Mouse (Mus musculus): ENCODE measurements around the gene Tmprss15. TPM values are rescaled to one million over a fixed set of nuclear protein-coding genes. Genes with fewer than 3 reads are reported as not detected.

The Tmprss15 gene
- polyA plus RNA-seq, 1 experiment from 2014 or later, result 0.03 TPM

GRCm38 (mm10) chr16:78934298-78934697, 156.6 kb downstream of the Tmprss15 start:
- DNase-seq (ENCODE audit: low spot score) (no peak), ATAC-seq (ENCODE audit: insufficient number of reproducible peaks, low FRiP score, low TSS enrichment, low read depth) (no peak)
- 92% methylated on average over 2 of the region's 2 CpGs for WGBS
- Histone ChIP-seq H3K27ac (replicated peaks; ENCODE audit: low read depth, low read length) (no peak overlapping the region), H3K9ac (ENCODE audit: low read length) (no peak overlapping the region), H3K4me3 (ENCODE audit: low read depth, low read length) (no peak overlapping the region), H3K9me3 (ENCODE audit: control insufficient read depth, low read length) (no peaks in the 10 kb centered on the region), H3K4me2 (ENCODE audit: low read depth, severe bottlenecking) (no peak overlapping the region), H3K27me3 (ENCODE audit: control insufficient read depth, insufficient read depth, low read length) (peaks cover 4% of the 10 kb centered on the region), H3K36me3 (ENCODE audit: control insufficient read depth, insufficient read depth, low read length) (no peaks in the 10 kb centered on the region), H3K4me1 (ENCODE audit: control insufficient read depth, insufficient read depth, low read length) (no peaks in the 10 kb centered on the region)

DNA sequence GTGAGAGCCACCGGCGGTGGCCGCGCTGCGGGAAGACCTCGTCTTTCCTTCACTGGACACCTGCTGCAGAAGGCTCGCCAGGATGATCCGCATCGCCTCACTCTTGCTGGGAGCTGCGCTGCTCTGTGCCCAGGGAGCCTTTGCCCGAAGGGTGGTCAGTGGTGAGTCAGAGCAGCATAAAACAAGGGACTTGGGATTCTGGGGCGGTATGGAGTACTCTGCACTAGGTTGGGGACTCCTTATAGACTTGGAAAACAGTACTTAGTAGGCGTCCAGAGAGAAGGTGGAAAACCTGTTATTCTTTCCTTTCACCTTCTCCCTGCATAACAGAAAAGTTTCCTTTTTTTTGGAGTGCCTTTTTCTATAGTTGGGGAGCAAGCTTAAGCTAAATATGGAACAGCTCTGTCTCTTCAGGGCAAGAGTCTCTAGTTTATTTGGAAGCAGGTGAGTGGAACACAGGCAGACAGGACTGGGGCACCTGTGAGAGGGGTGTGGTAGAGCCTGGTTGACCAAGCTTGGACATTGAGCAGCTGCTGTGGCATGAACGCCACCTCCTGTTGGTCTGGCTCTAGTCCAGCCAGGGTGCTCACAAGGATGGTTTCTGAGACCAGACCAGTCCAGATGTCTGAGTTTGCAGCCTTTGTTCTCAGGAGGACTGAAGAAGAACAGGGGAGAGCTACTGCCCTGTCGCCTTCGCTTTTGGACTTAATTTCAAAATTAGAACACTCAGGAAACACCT, 159.4 kb downstream of the Tmprss15 start:
- H3K9ac ChIP-seq (ENCODE audit: low read length), result peak overlapping the region; percentile 52
- ATAC-seq (ENCODE audit: insufficient number of reproducible peaks, low FRiP score, low TSS enrichment, low read depth) (peak; percentile 42; the same call in 1 of the 2 replicates), DNase-seq (ENCODE audit: low spot score) (no peak)
- H3K27ac ChIP-seq (replicated peaks; ENCODE audit: low read depth, low read length), result no peak overlapping the region
- no peaks in the 10 kb centered on the region for H3K36me3 ChIP-seq (ENCODE audit: control insufficient read depth, insufficient read depth, low read length)
- H3K4me3 ChIP-seq (ENCODE audit: low read depth, low read length), result peak overlapping the region; percentile 36
- WGBS, result 13% methylated on average over 16 of the region's 16 CpGs
- peak overlapping the region; percentile 86 for H3K4me2 ChIP-seq (ENCODE audit: low read depth, severe bottlenecking)
- H3K9me3 ChIP-seq (ENCODE audit: control insufficient read depth, low read length), result no peaks in the 10 kb centered on the region
- H3K4me1 ChIP-seq (ENCODE audit: control insufficient read depth, insufficient read depth, low read length), result no peaks in the 10 kb centered on the region
- peaks cover 4% of the 10 kb centered on the region for H3K27me3 ChIP-seq (ENCODE audit: control insufficient read depth, insufficient read depth, low read length)

DNA sequence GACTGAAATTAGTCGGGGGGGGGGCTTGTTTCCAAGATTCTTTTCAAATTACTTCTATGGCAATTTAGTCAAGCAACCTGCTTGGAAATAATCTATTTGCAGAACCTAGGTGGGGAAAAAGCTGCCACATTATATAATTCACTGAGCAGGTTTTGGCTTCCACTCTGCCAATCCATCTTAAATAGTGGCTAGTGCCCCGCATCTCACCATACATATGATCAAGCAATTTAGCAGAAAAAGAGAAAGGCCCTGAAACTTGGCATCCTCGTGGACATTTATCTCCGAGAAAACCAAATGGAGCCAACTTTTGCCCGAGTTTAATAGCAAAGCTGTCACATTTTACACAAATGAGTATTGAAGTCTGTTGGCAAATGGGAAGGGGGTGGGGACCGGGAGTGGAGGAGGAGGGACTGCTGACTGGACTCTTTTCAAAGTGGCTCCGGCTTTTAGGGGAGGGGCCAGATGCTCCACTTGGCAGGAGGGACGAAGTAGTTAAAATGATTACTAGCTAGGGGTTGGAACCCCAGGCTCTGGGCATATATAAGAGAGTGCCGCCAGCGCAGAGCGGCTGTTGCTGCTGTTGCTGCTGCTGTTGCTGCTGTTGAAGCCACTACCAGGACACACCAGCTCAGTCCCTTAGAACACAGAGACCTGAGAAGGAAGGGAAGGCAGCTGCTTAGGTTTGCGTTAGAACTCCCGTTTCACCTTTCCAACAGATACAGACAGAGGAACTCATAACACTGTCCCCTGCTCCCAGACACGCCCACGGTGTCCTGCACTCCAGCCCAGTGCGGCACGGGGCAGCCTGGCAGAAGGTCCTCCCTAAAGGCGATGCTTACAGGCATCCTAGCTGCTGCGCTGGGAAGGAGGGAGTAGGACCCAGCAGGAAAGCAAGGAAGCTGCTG, 160.3 kb downstream of the Tmprss15 start, which contains the start of gene Chodl:
TSS of gene Chodl (plus strand) at position 567 of the 905 bp plus-strand sequence.
- Histone ChIP-seq H3K9ac (ENCODE audit: low read length) (peak within 1 kb of the TSS; percentile 52), H3K4me2 (ENCODE audit: low read depth, severe bottlenecking) (peak within 1 kb of the TSS; percentile 86), H3K9me3 (ENCODE audit: control insufficient read depth, low read length) (no peaks in the 10 kb centered on the region), H3K4me3 (ENCODE audit: low read depth, low read length) (peak within 1 kb of the TSS; percentile 36), H3K36me3 (ENCODE audit: control insufficient read depth, insufficient read depth, low read length) (no peaks in the 10 kb centered on the region), H3K27me3 (ENCODE audit: control insufficient read depth, insufficient read depth, low read length) (peaks cover 4% of the 10 kb centered on the region), H3K27ac (replicated peaks; ENCODE audit: low read depth, low read length) (no peak within 1 kb of the TSS), H3K4me1 (ENCODE audit: control insufficient read depth, insufficient read depth, low read length) (no peaks in the 10 kb centered on the region)
- DNase-seq (ENCODE audit: low spot score) (peak; percentile 56), ATAC-seq (ENCODE audit: insufficient number of reproducible peaks, low FRiP score, low TSS enrichment, low read depth) (peak; percentile 67)
- 12% methylated on average over 19 of the region's 19 CpGs for WGBS

GRCm38 (mm10) chr16:78922644-78923043, 168.3 kb downstream of the Tmprss15 start:
- no peak for DNase-seq (ENCODE audit: low spot score)
- ATAC-seq (ENCODE audit: insufficient number of reproducible peaks, low FRiP score, low TSS enrichment, low read depth), result no peak
- Histone ChIP-seq H3K4me1 (ENCODE audit: control insufficient read depth, insufficient read depth, low read length) (no peaks in the 10 kb centered on the region), H3K4me3 (ENCODE audit: low read depth, low read length) (no peak overlapping the region), H3K4me2 (ENCODE audit: low read depth, severe bottlenecking) (no peak overlapping the region), H3K36me3 (ENCODE audit: control insufficient read depth, insufficient read depth, low read length) (no peaks in the 10 kb centered on the region), H3K27ac (replicated peaks; ENCODE audit: low read depth, low read length) (no peak overlapping the region), H3K9ac (ENCODE audit: low read length) (no peak overlapping the region), H3K27me3 (ENCODE audit: control insufficient read depth, insufficient read depth, low read length) (no peaks in the 10 kb centered on the region), H3K9me3 (ENCODE audit: control insufficient read depth, low read length) (no peaks in the 10 kb centered on the region)
- WGBS, result 74% methylated on average over 5 of the region's 5 CpGs

Other genes starting within 250 kb of the Tmprss15 start
- 0.45 and 0.81 TPM in 2 replicates for gene Chodl, start 160.1 kb downstream of the Tmprss15 start, polyA plus RNA-seq (2014; fragmentation: Nextera tagmentation; extraction: Ambion mirVana)